Mouse (Mus musculus): ENCODE data around the gene Itsn1. TPM values are rescaled to one million over a fixed set of nuclear protein-coding genes. Genes with fewer than 3 reads are reported as not detected.

The Itsn1 gene
- polyA plus RNA-seq, 1 experiment from 2014 or later: 9.7 TPM

DNA sequence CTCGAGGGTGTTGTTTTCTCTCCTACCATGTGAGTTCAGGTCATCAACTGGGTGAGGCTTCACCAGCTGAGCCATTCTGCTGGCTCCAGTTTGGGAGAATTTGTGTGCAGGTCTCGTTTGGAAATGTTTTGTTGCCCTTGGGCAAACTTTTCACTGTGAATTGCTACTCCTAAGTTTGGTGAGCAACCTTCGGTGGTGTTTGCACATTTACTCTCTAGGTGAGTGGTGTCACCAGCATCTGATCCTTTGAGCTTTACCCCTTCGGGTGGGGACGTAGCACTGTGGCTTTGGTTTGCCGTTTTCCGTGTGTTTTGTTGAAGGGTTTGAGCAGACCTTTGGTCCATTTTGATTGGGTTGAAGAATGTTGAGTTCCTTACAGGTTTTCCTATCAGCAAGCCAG lies 93.2 kb downstream of the Itsn1 start:
- no peak overlapping the region for H3K4me2 ChIP-seq (replicated peaks; ENCODE audit: low read depth, low read length)
- TF ChIP-seq CTCF (IDR thresholded peaks at IDR 0.05): no peak
- no peak for TF ChIP-seq EP300 (IDR thresholded peaks at IDR 0.05)
- H3K27ac ChIP-seq (ENCODE audit: low read length): no peak overlapping the region
- 87% methylated on average over 7 of the region's 7 CpGs for WGBS
- peaks cover 1% of the 10 kb centered on the region; the same call in 1 of the 2 replicates for H3K4me1 ChIP-seq (ENCODE audit: insufficient read depth, low read depth, low read length)
- no peak overlapping the region for H3K9ac ChIP-seq (replicated peaks; ENCODE audit: low read depth)
- no peak for ATAC-seq
- H3K36me3 ChIP-seq (ENCODE audit: insufficient read depth, low read length): peaks cover 24% of the 10 kb centered on the region; the same call in 1 of the 2 replicates
- H3K9me3 ChIP-seq (ENCODE audit: low read length): no peaks in the 10 kb centered on the region
- H3K4me3 ChIP-seq (ENCODE audit: low read depth, low read length): no peak overlapping the region
- H3K27me3 ChIP-seq (replicated peaks; ENCODE audit: insufficient read depth, low read length): no peaks in the 10 kb centered on the region
- no peak for DNase-seq (ENCODE audit: low spot score)

DNA sequence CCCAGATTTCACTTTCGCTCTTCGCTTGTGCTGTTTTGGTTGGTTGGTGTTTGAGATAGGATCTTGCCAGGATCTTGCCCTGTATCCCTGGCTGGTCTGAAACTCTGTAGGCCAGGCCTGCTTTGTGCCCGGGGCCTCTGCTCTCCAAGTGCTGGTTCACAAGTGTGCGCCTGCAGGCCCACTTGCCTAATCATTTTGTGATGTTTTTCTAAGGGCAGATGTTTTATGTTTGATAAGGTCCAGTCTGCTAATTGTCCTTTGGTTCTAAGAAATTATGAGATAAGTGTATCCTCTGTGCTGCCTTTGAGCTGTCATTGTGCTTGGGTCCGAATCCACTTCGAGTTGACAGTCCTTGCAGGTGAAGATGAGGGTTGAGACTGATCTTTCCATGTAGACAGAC lies 93.7 kb downstream of the Itsn1 start:
- ATAC-seq: no peak
- Histone ChIP-seq H3K4me2 (replicated peaks; ENCODE audit: low read depth, low read length) (no peak overlapping the region), H3K36me3 (ENCODE audit: insufficient read depth, low read length) (peaks cover 24% of the 10 kb centered on the region; the same call in 1 of the 2 replicates), H3K27me3 (replicated peaks; ENCODE audit: insufficient read depth, low read length) (no peaks in the 10 kb centered on the region), H3K27ac (ENCODE audit: low read length) (no peak overlapping the region), H3K9ac (replicated peaks; ENCODE audit: low read depth) (no peak overlapping the region), H3K4me3 (ENCODE audit: low read depth, low read length) (no peak overlapping the region), H3K4me1 (ENCODE audit: insufficient read depth, low read depth, low read length) (peaks cover 6% of the 10 kb centered on the region; the same call in 1 of the 2 replicates), H3K9me3 (ENCODE audit: low read length) (no peaks in the 10 kb centered on the region)
- DNase-seq (ENCODE audit: low spot score): no peak
- 85% methylated on average over 6 of the region's 6 CpGs for WGBS
- TF ChIP-seq EP300 (IDR thresholded peaks at IDR 0.05): no peak
- TF ChIP-seq CTCF (IDR thresholded peaks at IDR 0.05): no peak

- ATAC-seq (no peak), DNase-seq (ENCODE audit: low spot score) (peak; percentile 50)
- peaks cover 8% of the 10 kb centered on the region; the same call in 1 of the 2 replicates for H3K4me1 ChIP-seq (ENCODE audit: insufficient read depth, low read depth, low read length)
- H3K9ac ChIP-seq (replicated peaks; ENCODE audit: low read depth): no peak overlapping the region
- H3K4me3 ChIP-seq (ENCODE audit: low read depth, low read length): no peak overlapping the region
- TF ChIP-seq EP300 (IDR thresholded peaks at IDR 0.05) (no peak), CTCF (IDR thresholded peaks at IDR 0.05) (no peak)
- H3K4me2 ChIP-seq (replicated peaks; ENCODE audit: low read depth, low read length): no peak overlapping the region
- 35% methylated on average over 9 of the region's 9 CpGs for WGBS
- no peaks in the 10 kb centered on the region for H3K27me3 ChIP-seq (replicated peaks; ENCODE audit: insufficient read depth, low read length)
- 0 out of 2 replicates have a peak overlapping the region, but pooled peaks have one; percentile 65 for H3K27ac ChIP-seq (ENCODE audit: low read length)
- H3K36me3 ChIP-seq (ENCODE audit: insufficient read depth, low read length): 0 out of 2 replicates have a peak, but pooled peaks cover 3% of the 10 kb centered on the region
- no peaks in the 10 kb centered on the region for H3K9me3 ChIP-seq (ENCODE audit: low read length)
Observed at GRCm38 (mm10) chr16:91825774-91826325, 96.8 kb downstream of the Itsn1 start.

DNA sequence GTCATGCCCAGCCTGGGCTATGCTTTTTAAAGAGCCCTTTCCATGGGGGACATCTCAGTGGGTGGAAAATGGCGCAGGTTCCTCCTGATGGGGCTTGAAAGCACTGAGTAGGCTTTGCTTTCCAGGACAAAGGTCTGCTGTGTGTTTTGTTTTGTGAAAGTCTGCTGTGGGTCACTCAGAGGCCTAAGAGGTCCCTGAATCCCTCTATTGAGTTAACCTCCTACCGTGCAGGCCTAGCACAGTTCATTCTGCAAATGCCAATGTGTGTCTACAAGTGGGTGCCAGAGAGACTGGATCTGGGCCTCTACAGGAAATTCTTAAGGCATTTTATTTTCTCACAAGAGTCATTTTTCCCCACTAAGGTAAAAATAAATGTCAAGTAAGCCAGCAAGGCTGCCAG lies 97.8 kb downstream of the Itsn1 start:
- ATAC-seq: 0 out of 2 replicates have a peak, but pooled peaks have one; percentile 49
- Histone ChIP-seq H3K4me3 (ENCODE audit: low read depth, low read length) (no peak overlapping the region), H3K27ac (ENCODE audit: low read length) (peak overlapping the region; percentile 65), H3K4me2 (replicated peaks; ENCODE audit: low read depth, low read length) (no peak overlapping the region), H3K27me3 (replicated peaks; ENCODE audit: insufficient read depth, low read length) (no peaks in the 10 kb centered on the region), H3K36me3 (ENCODE audit: insufficient read depth, low read length) (0 out of 2 replicates have a peak, but pooled peaks cover 3% of the 10 kb centered on the region), H3K4me1 (ENCODE audit: insufficient read depth, low read depth, low read length) (peaks cover 8% of the 10 kb centered on the region; the same call in 1 of the 2 replicates), H3K9ac (replicated peaks; ENCODE audit: low read depth) (no peak overlapping the region), H3K9me3 (ENCODE audit: low read length) (no peaks in the 10 kb centered on the region)
- DNase-seq (ENCODE audit: low spot score): no peak
- WGBS: 60% methylated on average over 2 of the region's 2 CpGs
- no peak for TF ChIP-seq CTCF (IDR thresholded peaks at IDR 0.05)
- TF ChIP-seq EP300 (IDR thresholded peaks at IDR 0.05): no peak

DNA sequence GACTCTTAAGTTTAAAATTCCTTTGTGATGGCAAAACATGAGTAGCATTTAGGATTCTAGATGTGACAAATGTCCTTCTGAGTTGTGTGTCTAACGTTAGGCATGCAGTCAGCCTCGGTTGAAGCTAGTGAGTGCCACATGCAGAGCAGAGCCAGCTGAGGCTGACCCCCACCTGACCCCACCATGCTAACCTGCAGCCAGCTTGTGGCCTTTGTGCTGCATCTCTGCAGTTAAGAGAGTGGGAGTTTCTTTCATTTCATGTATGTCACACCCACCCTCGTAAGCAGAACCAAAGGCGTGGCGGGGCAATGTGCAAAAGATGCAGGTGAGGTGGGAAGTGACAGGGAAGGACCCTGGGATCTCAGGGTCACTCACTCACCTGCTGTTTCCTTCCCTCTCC lies 98.4 kb downstream of the Itsn1 start:
- no peaks in the 10 kb centered on the region for H3K9me3 ChIP-seq (ENCODE audit: low read length)
- 48% methylated on average over 5 of the region's 5 CpGs for WGBS
- no peak for DNase-seq (ENCODE audit: low spot score)
- no peak overlapping the region for H3K9ac ChIP-seq (replicated peaks; ENCODE audit: low read depth)
- peaks cover 8% of the 10 kb centered on the region; the same call in 1 of the 2 replicates for H3K4me1 ChIP-seq (ENCODE audit: insufficient read depth, low read depth, low read length)
- peak overlapping the region; percentile 65 for H3K27ac ChIP-seq (ENCODE audit: low read length)
- no peaks in the 10 kb centered on the region for H3K27me3 ChIP-seq (replicated peaks; ENCODE audit: insufficient read depth, low read length)
- no peak overlapping the region for H3K4me2 ChIP-seq (replicated peaks; ENCODE audit: low read depth, low read length)
- no peak for ATAC-seq
- no peak overlapping the region for H3K4me3 ChIP-seq (ENCODE audit: low read depth, low read length)
- 0 out of 2 replicates have a peak, but pooled peaks cover 3% of the 10 kb centered on the region for H3K36me3 ChIP-seq (ENCODE audit: insufficient read depth, low read length)
- TF ChIP-seq EP300 (IDR thresholded peaks at IDR 0.05) (no peak), CTCF (IDR thresholded peaks at IDR 0.05) (no peak)

- 50% methylated on average over 7 of the region's 7 CpGs for WGBS
- Histone ChIP-seq H3K9me3 (ENCODE audit: low read length) (no peaks in the 10 kb centered on the region), H3K4me3 (ENCODE audit: low read depth, low read length) (no peak overlapping the region), H3K4me2 (replicated peaks; ENCODE audit: low read depth, low read length) (no peak overlapping the region), H3K9ac (replicated peaks; ENCODE audit: low read depth) (no peak overlapping the region), H3K4me1 (ENCODE audit: insufficient read depth, low read depth, low read length) (peaks cover 8% of the 10 kb centered on the region; the same call in 1 of the 2 replicates), H3K27me3 (replicated peaks; ENCODE audit: insufficient read depth, low read length) (no peaks in the 10 kb centered on the region), H3K36me3 (ENCODE audit: insufficient read depth, low read length) (no peaks in the 10 kb centered on the region), H3K27ac (ENCODE audit: low read length) (peak overlapping the region; percentile 16)
- ATAC-seq (no peak), DNase-seq (ENCODE audit: low spot score) (no peak)
- TF ChIP-seq CTCF (IDR thresholded peaks at IDR 0.05): no peak
- no peak for TF ChIP-seq EP300 (IDR thresholded peaks at IDR 0.05)
Observed at GRCm38 (mm10) chr16:91828160-91828559, 99.1 kb downstream of the Itsn1 start.
